Mouse (Mus musculus) small intestine, adult 2 months (tissue): ENCODE data around the gene Faim2. TPM values are rescaled to one million over a fixed set of nuclear protein-coding genes. Genes with fewer than 3 reads are reported as not detected.

Source experiments
- H3K27ac ChIP-seq: fragments of 200-500 bp; 2 replicates; pipeline ENCODE4 v1.5.1; 2012; ENCODE audit warnings: low read depth, low read length, control low read depth, inconsistent platforms; ENCODE audit not compliant: insufficient read depth
- H3K27me3 ChIP-seq: fragments of 200-500 bp; 2 replicates; pipeline ENCODE4 v1.6.1; 2012; ENCODE audit warnings: mild to moderate bottlenecking, moderate library complexity, low read length, inconsistent platforms; ENCODE audit not compliant: control insufficient read depth, insufficient read depth
- H3K36me3 ChIP-seq: fragments of 200-500 bp; 2 replicates; pipeline ENCODE4 v1.6.1; 2012; ENCODE audit warnings: mild to moderate bottlenecking, low read length, control low read depth, inconsistent platforms; ENCODE audit not compliant: control insufficient read depth, insufficient read depth
- H3K4me1 ChIP-seq: fragments of 200-500 bp; 2 replicates; pipeline ENCODE4 v1.6.1; 2012; ENCODE audit warnings: low read length, inconsistent platforms, mixed read lengths; ENCODE audit not compliant: control insufficient read depth, insufficient read depth, insufficient read length
- H3K4me3 ChIP-seq: fragments of 200-500 bp; 2 replicates; pipeline ENCODE4 v1.5.1; 2012; ENCODE audit warnings: low read depth, mild to moderate bottlenecking, control low read depth, inconsistent platforms, low read length, moderate library complexity
- CTCF ChIP-seq: fragments of 200-500 bp; IDR thresholded peaks from 2 replicates; pipeline ENCODE4 v1.5.1; 2012; ENCODE audit warnings: low read depth, mild to moderate bottlenecking, control low read depth, inconsistent platforms, low read length, moderate library complexity, mixed read lengths; ENCODE audit not compliant: insufficient replicate concordance, insufficient read length; ENCODE audit errors: extremely low read depth
- POLR2A ChIP-seq: fragments of 200-500 bp; IDR thresholded peaks from 2 replicates; pipeline ENCODE4 v1.6.1; 2012; ENCODE audit warnings: low read depth, mild to moderate bottlenecking, control low read depth, inconsistent platforms, low read length, moderate library complexity
- WGBS: fragments of 180-500 bp; shearing (Covaris S2); methylation state at CpG from one replicate; pipeline ENCODE4 v1.1.7; 2018; 5-methylcytosine and 5-hydroxymethylcytosine counted together
- polyA plus RNA-seq: library from polyadenylated mRNA; depleted of rRNA; stranded (reverse); fragments of >200 nt; gene quantifications from 2 replicates; pipeline ENCODE4 v1.2.3, GENCODE M21; 2012; rRNA removed

Faim2 gene
- polyA plus RNA-seq, 1 experiment = 1.7 TPM

GRCm38 (mm10) chr15:99455415-99455814 lies 72.5 kb downstream of the Faim2 start:
- H3K4me3 ChIP-seq = no peak overlapping the region
- TF ChIP-seq POLR2A = no peak
- no peak for TF ChIP-seq CTCF
- no peaks in the 10 kb centered on the region for H3K36me3 ChIP-seq
- no peaks in the 10 kb centered on the region for H3K27me3 ChIP-seq
- WGBS = 86% methylated on average over 3 of the region's 3 CpGs
- H3K27ac ChIP-seq = no peak overlapping the region
- H3K4me1 ChIP-seq = peaks cover 6% of the 10 kb centered on the region

- Histone ChIP-seq H3K27ac (no peak overlapping the region), H3K27me3 (no peaks in the 10 kb centered on the region; the same call in 1 of the 2 replicates), H3K36me3 (no peaks in the 10 kb centered on the region), H3K4me3 (no peak overlapping the region), H3K4me1 (peaks cover 6% of the 10 kb centered on the region)
- WGBS = 80% methylated on average over 7 of the region's 7 CpGs
- TF ChIP-seq CTCF = no peak
- no peak for TF ChIP-seq POLR2A
Measured at GRCm38 (mm10) chr15:99454585-99455279, 73.2 kb downstream of the Faim2 start.

- no peak for TF ChIP-seq CTCF
- no peak for TF ChIP-seq POLR2A
- H3K36me3 ChIP-seq = no peaks in the 10 kb centered on the region
- H3K4me1 ChIP-seq = peaks cover 8% of the 10 kb centered on the region
- 75% methylated on average over 11 of the region's 11 CpGs for WGBS
- no peaks in the 10 kb centered on the region; the same call in 1 of the 2 replicates for H3K27me3 ChIP-seq
- H3K27ac ChIP-seq = no peak overlapping the region
- H3K4me3 ChIP-seq = no peak overlapping the region
Measured at GRCm38 (mm10) chr15:99453153-99453900, 74.6 kb downstream of the Faim2 start.

GRCm38 (mm10) chr15:99449751-99450280 lies 78.1 kb downstream of the Faim2 start:
- Histone ChIP-seq H3K27me3 (no peaks in the 10 kb centered on the region; the same call in 1 of the 2 replicates), H3K36me3 (no peaks in the 10 kb centered on the region), H3K27ac (no peak overlapping the region), H3K4me3 (no peak overlapping the region), H3K4me1 (peaks cover 4% of the 10 kb centered on the region; the same call in 1 of the 2 replicates)
- 20% methylated on average over 8 of the region's 8 CpGs for WGBS
- TF ChIP-seq POLR2A = no peak
- TF ChIP-seq CTCF = no peak

- no peak overlapping the region for H3K4me3 ChIP-seq
- WGBS = 35% methylated on average over 9 of the region's 9 CpGs
- no peaks in the 10 kb centered on the region; the same call in 1 of the 2 replicates for H3K27me3 ChIP-seq
- no peak overlapping the region for H3K27ac ChIP-seq
- H3K4me1 ChIP-seq = peaks cover 4% of the 10 kb centered on the region; the same call in 1 of the 2 replicates
- no peak for TF ChIP-seq POLR2A
- TF ChIP-seq CTCF = no peak
- no peaks in the 10 kb centered on the region for H3K36me3 ChIP-seq
Measured at GRCm38 (mm10) chr15:99449131-99449750, 78.7 kb downstream of the Faim2 start.

Other genes starting within 250 kb of the Faim2 start
- 14.4 and 20.8 TPM in 2 replicates for gene Prpf40b, start 233.1 kb downstream of the Faim2 start, polyA plus RNA-seq
- gene Fam186b, start 232.3 kb downstream of the Faim2 start, polyA plus RNA-seq = not detected in 2 replicates
- 4.2 and 8.2 TPM in 2 replicates for gene Fmnl3, start 157.7 kb downstream of the Faim2 start, polyA plus RNA-seq
- gene Tmbim6, start 135.3 kb downstream of the Faim2 start, polyA plus RNA-seq = 672 and 1,662 TPM in 2 replicates
- 1.8 and 3.1 TPM in 2 replicates for gene Nckap5l, start 70.4 kb downstream of the Faim2 start, polyA plus RNA-seq
- 2.7 and 5.2 TPM in 2 replicates for gene Bcdin3d, start 53.4 kb downstream of the Faim2 start, polyA plus RNA-seq
- gene Aqp2, start 50.9 kb upstream of the Faim2 start, polyA plus RNA-seq = not detected in 2 replicates
- gene Aqp5, start 62.6 kb upstream of the Faim2 start, polyA plus RNA-seq = 0.20 and 52.4 TPM in 2 replicates
- gene Aqp6, start 73.2 kb upstream of the Faim2 start, polyA plus RNA-seq = not detected in 2 replicates
- 6.8 and 12.5 TPM in 2 replicates for gene Racgap1, start 123.5 kb upstream of the Faim2 start, polyA plus RNA-seq
- gene Asic1, start 142.2 kb upstream of the Faim2 start, polyA plus RNA-seq = 0.30 and 0.70 TPM in 2 replicates
- 9.5 and 23.8 TPM in 2 replicates for gene Smarcd1, start 174.0 kb upstream of the Faim2 start, polyA plus RNA-seq
- 3.0 TPM in 1 of 2 replicates, not detected in the other for gene Gm17349, start 177.3 kb upstream of the Faim2 start, polyA plus RNA-seq
- 246 and 260 TPM in 2 replicates for gene Gpd1, start 189.3 kb upstream of the Faim2 start, polyA plus RNA-seq
- 301 and 397 TPM in 2 replicates for gene Cox14, start 197.5 kb upstream of the Faim2 start, polyA plus RNA-seq
- 6.9 and 8.2 TPM in 2 replicates for gene Cers5, start 244.7 kb upstream of the Faim2 start, polyA plus RNA-seq